Mouse (Mus musculus) MEL (cell line): ENCODE measurements at regions not wholly inside any gene's neighbourhood (a gene's known extent, or its start where the extent isn't known, plus 50 kb on each side); places are given as distances from the start of the nearest gene placed in this dataset.

ENCODE experiments used
- DNase-seq: peaks from one replicate; pipeline ENCODE4 v3.0.0; 2011; ENCODE audit warnings: low read depth, low spot score
- H3K27ac ChIP-seq: 2 replicates; pipeline ENCODE4 v1.5.1; 2012; ENCODE audit warnings: low read depth, mild to moderate bottlenecking, control low read depth, low read length, moderate library complexity; ENCODE audit not compliant: control insufficient read depth
- H3K27me3 ChIP-seq, 2 experiments: fragments of 150-350 bp in 1 of 2; sonication (generic) in 1 of 2; 2 replicates each; pipeline ENCODE4 v1.6.1; 2012; ENCODE audit warnings: low read length in 2 of 2, mild to moderate bottlenecking in 2 of 2, improper control_type of control experiment in 1 of 2, moderate library complexity in 1 of 2; ENCODE audit not compliant: insufficient read depth in 2 of 2, control insufficient read depth in 1 of 2
- H3K36me3 ChIP-seq, 2 experiments: 2 replicates each; pipeline ENCODE4 v1.6.1; 2012 to 2014; ENCODE audit warnings: low read length in 2 of 2, improper control_type of control experiment in 1 of 2, inconsistent platforms in 1 of 2, mild to moderate bottlenecking in 1 of 2; ENCODE audit not compliant: insufficient read depth in 2 of 2, control insufficient read depth in 1 of 2
- H3K4me1 ChIP-seq, 2 experiments: fragments of 150-350 bp in 1 of 2; sonication (generic) in 1 of 2; 2 replicates each; pipeline ENCODE4 v1.6.1; 2012; ENCODE audit warnings: low read length in 2 of 2, improper control_type of control experiment in 1 of 2, mild to moderate bottlenecking in 1 of 2; ENCODE audit not compliant: insufficient read depth in 2 of 2, control insufficient read depth in 1 of 2
- H3K4me3 ChIP-seq, 2 experiments: fragments of 150-350 bp in 1 of 2; sonication (generic) in 1 of 2; 2 replicates each; pipeline ENCODE4 v1.5.1; 2012; ENCODE audit warnings: low read depth in 2 of 2, low read length in 2 of 2, mild to moderate bottlenecking in 2 of 2, moderate library complexity in 2 of 2, control low read depth in 1 of 2, improper control_type of control experiment in 1 of 2; ENCODE audit not compliant: control insufficient read depth in 1 of 2, insufficient read depth in 1 of 2
- H3K79me2 ChIP-seq: 2 replicates; pipeline ENCODE4 v1.6.1; 2012; ENCODE audit warnings: mild to moderate bottlenecking, low read length, moderate library complexity; ENCODE audit not compliant: control insufficient read depth, poor library complexity, insufficient read depth
- H3K9ac ChIP-seq: 2 replicates; pipeline ENCODE4 v1.6.1; 2012; ENCODE audit warnings: low read depth, mild to moderate bottlenecking, control low read depth, low read length, moderate library complexity; ENCODE audit not compliant: control insufficient read depth, poor library complexity, severe bottlenecking
- H3K9me3 ChIP-seq: fragments of 150-350 bp; sonication (generic); replicated peaks from 2 replicates; pipeline ENCODE4 v1.6.1; 2012; ENCODE audit warnings: mild to moderate bottlenecking, low read length, improper control_type of control experiment, moderate library complexity; ENCODE audit not compliant: insufficient read depth
- BHLHE40 ChIP-seq: IDR thresholded peaks from 2 replicates; pipeline ENCODE4 v1.6.1; 2012; ENCODE audit warnings: low read depth, mild to moderate bottlenecking, inconsistent platforms, low read length, improper control_type of control experiment, borderline replicate concordance
- CHD1 ChIP-seq: IDR thresholded peaks from 2 replicates; pipeline ENCODE4 v1.6.1; 2012; ENCODE audit warnings: low read depth, mild to moderate bottlenecking, inconsistent platforms, low read length, improper control_type of control experiment
- CHD2 ChIP-seq: IDR thresholded peaks from 2 replicates; pipeline ENCODE4 v1.6.1; 2011; ENCODE audit warnings: low read length, improper control_type of control experiment
- CTCF ChIP-seq, 3 experiments: IDR thresholded peaks in 2 of 3; conservative IDR thresholded peaks in 1 of 3; 2 replicates each; pipeline ENCODE4 v1.5.1; 2011 to 2012; ENCODE audit warnings: low read length in 3 of 3, low read depth in 2 of 3, mild to moderate bottlenecking in 2 of 3, improper control_type of control experiment in 1 of 3, inconsistent platforms in 1 of 3, mixed read lengths in 1 of 3, moderate library complexity in 1 of 3; ENCODE audit not compliant: control insufficient read depth in 1 of 3, insufficient read depth in 1 of 3, poor library complexity in 1 of 3, severe bottlenecking in 1 of 3
- ELF1 ChIP-seq: IDR thresholded peaks from 2 replicates; pipeline ENCODE4 v1.6.1; 2014; ENCODE audit warnings: low read depth, mild to moderate bottlenecking, inconsistent platforms, low read length, improper control_type of control experiment, moderate library complexity
- GABPA ChIP-seq: IDR thresholded peaks from 2 replicates; pipeline ENCODE4 v1.6.1; 2012; ENCODE audit warnings: low read depth, mild to moderate bottlenecking, inconsistent platforms, low read length, improper control_type of control experiment, moderate library complexity
- HCFC1 ChIP-seq: IDR thresholded peaks from 2 replicates; pipeline ENCODE4 v1.6.1; 2012; ENCODE audit warnings: low read depth, mild to moderate bottlenecking, inconsistent platforms, low read length, improper control_type of control experiment, moderate library complexity
- MAFK ChIP-seq: IDR thresholded peaks from 2 replicates; pipeline ENCODE4 v1.6.1; 2011; ENCODE audit warnings: low read depth, mild to moderate bottlenecking, low read length, improper control_type of control experiment, borderline replicate concordance
- MEF2A ChIP-seq: IDR thresholded peaks from 2 replicates; pipeline ENCODE4 v1.6.1; 2014; ENCODE audit warnings: low read depth, mild to moderate bottlenecking, inconsistent platforms, low read length, improper control_type of control experiment; ENCODE audit not compliant: poor library complexity, insufficient replicate concordance, severe bottlenecking; ENCODE audit errors: extremely low read depth
- MYB ChIP-seq: IDR thresholded peaks from 2 replicates; pipeline ENCODE4 v1.6.1; 2011; ENCODE audit warnings: mild to moderate bottlenecking, low read depth, low read length, improper control_type of control experiment
- MYC ChIP-seq: IDR thresholded peaks from 2 replicates; pipeline ENCODE4 v1.6.1; 2011; ENCODE audit warnings: low read depth, mild to moderate bottlenecking, low read length, improper control_type of control experiment, moderate library complexity
- NELFE ChIP-seq: IDR thresholded peaks from 2 replicates; pipeline ENCODE4 v1.6.1; 2011; ENCODE audit warnings: low read depth, low read length, improper control_type of control experiment
- NRF1 ChIP-seq: IDR thresholded peaks from 2 replicates; pipeline ENCODE4 v1.6.1; 2014; ENCODE audit warnings: low read depth, mild to moderate bottlenecking, inconsistent platforms, low read length, improper control_type of control experiment, moderate library complexity; ENCODE audit not compliant: poor library complexity, insufficient read depth, severe bottlenecking
- POLR2A ChIP-seq, 2 experiments: IDR thresholded peaks; 2 replicates each; pipeline ENCODE4 v1.6.1; 2011 to 2012; ENCODE audit warnings: low read length in 2 of 2, mild to moderate bottlenecking in 2 of 2, control low read depth in 1 of 2, improper control_type of control experiment in 1 of 2, low read depth in 1 of 2, moderate library complexity in 1 of 2; ENCODE audit not compliant: control insufficient read depth in 1 of 2, insufficient read depth in 1 of 2, poor library complexity in 1 of 2
- POLR2AphosphoS5 ChIP-seq: IDR thresholded peaks from 2 replicates; pipeline ENCODE4 v1.6.1; 2012; ENCODE audit warnings: low read depth, borderline replicate concordance, mild to moderate bottlenecking, inconsistent platforms, low read length, moderate library complexity, mixed read lengths
- RAD21 ChIP-seq: IDR thresholded peaks from 2 replicates; pipeline ENCODE4 v1.6.1; 2011; ENCODE audit warnings: mild to moderate bottlenecking, low read depth, low read length, improper control_type of control experiment
- SIN3A ChIP-seq: IDR thresholded peaks from 2 replicates; pipeline ENCODE4 v1.6.1; 2012; ENCODE audit warnings: low read length, improper control_type of control experiment, inconsistent platforms
- SMC3 ChIP-seq: IDR thresholded peaks from 2 replicates; pipeline ENCODE4 v1.6.1; 2011; ENCODE audit warnings: low read depth, low read length, improper control_type of control experiment
- TAL1 ChIP-seq: IDR thresholded peaks from 2 replicates; pipeline ENCODE4 v1.6.1; 2012; ENCODE audit warnings: mild to moderate bottlenecking, inconsistent platforms, low read length, moderate library complexity, mixed read lengths
- USF1 ChIP-seq: IDR thresholded peaks from 2 replicates; pipeline ENCODE4 v1.6.1; 2014; ENCODE audit warnings: low read depth, mild to moderate bottlenecking, inconsistent platforms, low read length, improper control_type of control experiment, moderate library complexity
- USF2 ChIP-seq, 2 experiments: IDR thresholded peaks; 2 replicates each; pipeline ENCODE4 v1.6.1; 2011 to 2012; ENCODE audit warnings: improper control_type of control experiment in 2 of 2, low read length in 2 of 2, borderline replicate concordance in 1 of 2, inconsistent platforms in 1 of 2, low read depth in 1 of 2, mild to moderate bottlenecking in 1 of 2; ENCODE audit not compliant: insufficient read depth in 1 of 2
- ZKSCAN1 ChIP-seq: IDR thresholded peaks from 2 replicates; pipeline ENCODE4 v1.6.1; 2012; ENCODE audit warnings: low read depth, mild to moderate bottlenecking, inconsistent platforms, low read length, improper control_type of control experiment, moderate library complexity
- ZMIZ1 ChIP-seq: IDR thresholded peaks from 2 replicates; pipeline ENCODE4 v1.6.1; 2012; ENCODE audit warnings: low read depth, mild to moderate bottlenecking, inconsistent platforms, low read length, improper control_type of control experiment, moderate library complexity
- ZNF384 ChIP-seq: IDR thresholded peaks from 2 replicates; pipeline ENCODE4 v1.6.1; 2012; ENCODE audit warnings: low read depth, mild to moderate bottlenecking, inconsistent platforms, low read length, improper control_type of control experiment

- DNase-seq: no peak
- H3K27me3 ChIP-seq: peaks cover 0 to 2% of the 10 kb centered on the region in 2 experiments; a peak in 2 of 4 replicates
Observed at GRCm38 (mm10) chr15:38569011-38569640, 1143.8 kb downstream of the 4930447A16Rik start.

GRCm38 (mm10) chr15:38570144-38570543 lies 1144.8 kb downstream of the 4930447A16Rik start:
- no peak for TF ChIP-seq POLR2A (IDR thresholded peaks at IDR 0.05; ENCODE audit: control insufficient read depth in 1 of 2, insufficient read depth in 1 of 2, low read depth in 1 of 2, low read length in 2 of 2, poor library complexity in 1 of 2)
- TF ChIP-seq TAL1: no peak
- TF ChIP-seq MYC: no peak
- no peak for TF ChIP-seq POLR2AphosphoS5
- TF ChIP-seq NRF1: no peak
- no peak for TF ChIP-seq NELFE
- TF ChIP-seq GABPA: no peak
- peaks cover 0 to 2% of the 10 kb centered on the region in 2 experiments; a peak in 2 of 4 replicates for H3K27me3 ChIP-seq

More at GRCm38 (mm10) chr15:38569011-38569640, 1143.8 kb downstream of the 4930447A16Rik start:
- H3K36me3 ChIP-seq: 0 out of 4 replicates have a peak, but pooled peaks cover 0 to 2% of the 10 kb centered on the region in 2 experiments
- TF ChIP-seq SIN3A (no peak), ZMIZ1 (no peak), NRF1 (no peak)
- TF ChIP-seq, all 39 proteins: peak for 0
- Histone ChIP-seq H3K27ac (no peak overlapping the region), H3K4me1 (peaks cover 0 to 12% of the 10 kb centered on the region in 2 experiments; a peak in 1 of 4 replicates), H3K9ac (no peak overlapping the region), H3K79me2 (no peaks in the 10 kb centered on the region), H3K9me3 (no peaks in the 10 kb centered on the region), H3K4me3 (no peak overlapping the region)

GRCm38 (mm10) chr15:38570735-38571134 lies 1145.4 kb downstream of the 4930447A16Rik start:
- Histone ChIP-seq H3K9me3 (no peaks in the 10 kb centered on the region), H3K4me3 (no peak overlapping the region), H3K79me2 (no peaks in the 10 kb centered on the region), H3K9ac (no peak overlapping the region), H3K27me3 (peaks cover 0 to 2% of the 10 kb centered on the region in 2 experiments; a peak in 2 of 4 replicates), H3K4me1 (peaks cover 0 to 12% of the 10 kb centered on the region in 2 experiments; a peak in 1 of 4 replicates), H3K27ac (no peak overlapping the region), H3K36me3 (0 out of 4 replicates have a peak, but pooled peaks cover 0 to 2% of the 10 kb centered on the region in 2 experiments)
- DNase-seq: no peak
- no peak for TF ChIP-seq CTCF (IDR thresholded peaks at IDR 0.05 in 2 of 3, conservative IDR thresholded peaks at IDR 0.05 in 1 of 3; ENCODE audit: control insufficient read depth in 1 of 3, insufficient read depth in 1 of 3, low read depth in 2 of 3, low read length in 3 of 3, poor library complexity in 1 of 3, severe bottlenecking in 1 of 3)
- no peak for TF ChIP-seq ELF1
- no peak for TF ChIP-seq MYB
- TF ChIP-seq SMC3: no peak
- TF ChIP-seq CHD1: no peak
- TF ChIP-seq POLR2AphosphoS5: no peak
- TF ChIP-seq MEF2A: no peak
- TF ChIP-seq USF1: no peak
- no peak for TF ChIP-seq BHLHE40
- TF ChIP-seq ZMIZ1: no peak
- TF ChIP-seq GABPA: no peak
- TF ChIP-seq USF2 (IDR thresholded peaks at IDR 0.05; ENCODE audit: borderline replicate concordance in 1 of 2, insufficient read depth in 1 of 2, low read depth in 1 of 2, low read length in 2 of 2): no peak
- TF ChIP-seq RAD21: no peak
- no peak for TF ChIP-seq CHD2
- TF ChIP-seq ZNF384: no peak
- no peak for TF ChIP-seq ZKSCAN1
- no peak for TF ChIP-seq HCFC1
- TF ChIP-seq TAL1: no peak
- no peak for TF ChIP-seq MAFK

More at GRCm38 (mm10) chr15:38570144-38570543, 1144.8 kb downstream of the 4930447A16Rik start:
- Histone ChIP-seq H3K9me3 (no peaks in the 10 kb centered on the region), H3K36me3 (0 out of 4 replicates have a peak, but pooled peaks cover 0 to 2% of the 10 kb centered on the region in 2 experiments), H3K9ac (no peak overlapping the region), H3K27ac (no peak overlapping the region), H3K4me1 (peaks cover 0 to 12% of the 10 kb centered on the region in 2 experiments; a peak in 1 of 4 replicates), H3K79me2 (no peaks in the 10 kb centered on the region), H3K4me3 (no peak overlapping the region)
- no peak for DNase-seq
